Mouse (Mus musculus) embryonic fibroblast, embryonic 13.5 days (primary cell): ENCODE data around the gene Arfrp1.

Experiments used
- CTCF ChIP-seq: IDR thresholded peaks from 2 replicates; pipeline ENCODE4 v1.5.1; 2011; ENCODE audit warnings: mild to moderate bottlenecking, control low read depth, low read length, moderate library complexity, borderline replicate concordance; ENCODE audit not compliant: insufficient read depth
- POLR2A ChIP-seq: IDR thresholded peaks from 2 replicates; pipeline ENCODE4 v1.6.1; 2011; ENCODE audit warnings: low read depth, mild to moderate bottlenecking, control low read depth, low read length, moderate library complexity

- TF ChIP-seq CTCF (no peak), POLR2A (no peak)
These were observed 52.2 kb downstream of the Arfrp1 start for GRCm38 (mm10) chr2:181313006-181313343.
